Mouse (Mus musculus) CH12.LX (cell line): ENCODE results near the gene Nlgn1. TPM values are rescaled to one million over a fixed set of nuclear protein-coding genes. Genes with fewer than 3 reads are reported as not detected.

Experiments used
- DNase-seq: peaks from one replicate; pipeline ENCODE4 v3.0.0-alpha.2; 2013; ENCODE audit errors: extremely low read depth
- H3K27ac ChIP-seq: 2 replicates; pipeline ENCODE4 v1.5.1; 2012; ENCODE audit warnings: low read depth, mild to moderate bottlenecking, control low read depth, moderate library complexity; ENCODE audit not compliant: insufficient read depth
- H3K27me3 ChIP-seq: replicated peaks from 2 replicates; pipeline ENCODE3; 2012; ENCODE audit warnings: inconsistent platforms
- H3K36me3 ChIP-seq, 2 experiments: replicated peaks in 1 of 2; 2 replicates each; pipeline versions ENCODE3 to v1.6.1; 2012; ENCODE audit warnings: inconsistent platforms in 1 of 2, low read length in 1 of 2, mild to moderate bottlenecking in 1 of 2, mixed read lengths in 1 of 2, moderate library complexity in 1 of 2; ENCODE audit not compliant: control insufficient read depth in 1 of 2, insufficient read depth in 1 of 2
- H3K4me1 ChIP-seq, 2 experiments: 2 replicates each; pipeline ENCODE4 v1.6.1; 2012; ENCODE audit warnings: inconsistent platforms in 1 of 2, moderate library complexity in 1 of 2; ENCODE audit not compliant: insufficient read depth in 2 of 2, control insufficient read depth in 1 of 2
- H3K4me2 ChIP-seq: 2 replicates; pipeline ENCODE4 v1.6.1; 2012; ENCODE audit warnings: low read depth, mild to moderate bottlenecking, control low read depth; ENCODE audit not compliant: poor library complexity, insufficient read depth, severe bottlenecking
- H3K4me3 ChIP-seq, 3 experiments: fragments of 150-350 bp in 1 of 3; sonication (generic) in 1 of 3; replicated peaks in 1 of 3; 2 replicates each; pipeline versions ENCODE3 to v1.5.1; 2011 to 2012; ENCODE audit warnings: low read depth in 2 of 3, low read length in 2 of 3, mild to moderate bottlenecking in 2 of 3, moderate library complexity in 2 of 3, control low read depth in 1 of 3, improper control_type of control experiment in 1 of 3, inconsistent platforms in 1 of 3, mixed read lengths in 1 of 3; ENCODE audit not compliant: poor library complexity in 1 of 3
- H3K79me2 ChIP-seq: replicated peaks from 2 replicates; pipeline ENCODE4 v1.6.1; 2012; ENCODE audit warnings: mild to moderate bottlenecking, moderate library complexity; ENCODE audit not compliant: control insufficient read depth, poor library complexity, insufficient read depth, severe bottlenecking; ENCODE audit errors: extremely low read depth
- H3K9ac ChIP-seq: 2 replicates; pipeline ENCODE4 v1.6.1; 2012; ENCODE audit warnings: low read depth, mild to moderate bottlenecking, control low read depth, moderate library complexity; ENCODE audit not compliant: insufficient read depth
- H3K9me3 ChIP-seq: replicated peaks from 2 replicates; pipeline ENCODE3; 2012; ENCODE audit warnings: low read length, inconsistent platforms, mixed read lengths
- BHLHE40 ChIP-seq: IDR thresholded peaks from 2 replicates; pipeline ENCODE4 v1.6.1; 2011; ENCODE audit warnings: mild to moderate bottlenecking, low read depth, low read length, improper control_type of control experiment
- CHD1 ChIP-seq: IDR thresholded peaks from 2 replicates; pipeline ENCODE4 v1.6.1; 2012; ENCODE audit warnings: low read depth, low read length, improper control_type of control experiment, inconsistent platforms
- CTCF ChIP-seq, 2 experiments: IDR thresholded peaks in 1 of 2; conservative IDR thresholded peaks in 1 of 2; 2 replicates each; pipeline ENCODE4 v1.5.1; 2011 to 2012; ENCODE audit warnings: low read depth in 2 of 2, low read length in 2 of 2, improper control_type of control experiment in 1 of 2, inconsistent platforms in 1 of 2, mild to moderate bottlenecking in 1 of 2, moderate library complexity in 1 of 2
- E2F4 ChIP-seq: IDR thresholded peaks from 2 replicates; pipeline ENCODE4 v1.6.1; 2011; ENCODE audit warnings: low read depth, low read length, improper control_type of control experiment; ENCODE audit not compliant: insufficient replicate concordance
- ETS1 ChIP-seq: conservative IDR thresholded peaks from 2 replicates; pipeline ENCODE4 v1.6.1; 2012; ENCODE audit warnings: low read depth, mild to moderate bottlenecking, inconsistent platforms, low read length, improper control_type of control experiment, moderate library complexity
- HCFC1 ChIP-seq: IDR thresholded peaks from 2 replicates; pipeline ENCODE4 v1.6.1; 2012; ENCODE audit warnings: low read depth, mild to moderate bottlenecking, inconsistent platforms, low read length, improper control_type of control experiment
- IRF4 ChIP-seq: IDR thresholded peaks from 2 replicates; pipeline ENCODE4 v1.6.1; 2014; ENCODE audit warnings: low read depth, mild to moderate bottlenecking, inconsistent platforms, low read length, improper control_type of control experiment
- JUND ChIP-seq: conservative IDR thresholded peaks from 2 replicates; pipeline ENCODE4 v1.6.1; 2011; ENCODE audit warnings: low read depth, low read length, improper control_type of control experiment
- KAT2A ChIP-seq: IDR thresholded peaks from 2 replicates; pipeline ENCODE4 v1.6.1; 2012; ENCODE audit warnings: low read length, improper control_type of control experiment, inconsistent platforms; ENCODE audit not compliant: insufficient replicate concordance
- MAFK ChIP-seq: IDR thresholded peaks from 2 replicates; pipeline ENCODE4 v1.6.1; 2011; ENCODE audit warnings: low read length, improper control_type of control experiment; ENCODE audit not compliant: insufficient replicate concordance
- MAX ChIP-seq: IDR thresholded peaks from 2 replicates; pipeline ENCODE4 v1.6.1; 2011; ENCODE audit warnings: low read length, improper control_type of control experiment
- MEF2A ChIP-seq: IDR thresholded peaks from 2 replicates; pipeline ENCODE4 v1.6.1; 2014; ENCODE audit warnings: low read depth, mild to moderate bottlenecking, inconsistent platforms, low read length, improper control_type of control experiment, borderline replicate concordance
- MXI1 ChIP-seq: IDR thresholded peaks from 2 replicates; pipeline ENCODE4 v1.6.1; 2011; ENCODE audit warnings: mild to moderate bottlenecking, low read depth, low read length, improper control_type of control experiment
- NELFE ChIP-seq: IDR thresholded peaks from 2 replicates; pipeline ENCODE4 v1.6.1; 2011; ENCODE audit warnings: low read depth, low read length, improper control_type of control experiment
- NRF1 ChIP-seq: IDR thresholded peaks from 2 replicates; pipeline ENCODE4 v1.6.1; 2014; ENCODE audit warnings: low read depth, mild to moderate bottlenecking, inconsistent platforms, low read length, improper control_type of control experiment, moderate library complexity
- PAX5 ChIP-seq: IDR thresholded peaks from 2 replicates; pipeline ENCODE4 v1.6.1; 2012; ENCODE audit warnings: low read length, inconsistent platforms, mixed read lengths
- POLR2A ChIP-seq: IDR thresholded peaks from 2 replicates; pipeline ENCODE4 v1.6.1; 2011; ENCODE audit warnings: low read depth, mild to moderate bottlenecking, improper control_type of control experiment, low read length
- SIN3A ChIP-seq: IDR thresholded peaks from 2 replicates; pipeline ENCODE4 v1.6.1; 2012; ENCODE audit warnings: low read length, improper control_type of control experiment, inconsistent platforms
- SMC3 ChIP-seq: IDR thresholded peaks from 2 replicates; pipeline ENCODE4 v1.6.1; 2011; ENCODE audit warnings: low read depth, low read length, improper control_type of control experiment
- TBP ChIP-seq: conservative IDR thresholded peaks from 2 replicates; pipeline ENCODE4 v1.6.1; 2011; ENCODE audit warnings: low read depth, low read length, improper control_type of control experiment
- TCF12 ChIP-seq: IDR thresholded peaks from 2 replicates; pipeline ENCODE4 v1.6.1; 2014; ENCODE audit warnings: low read depth, mild to moderate bottlenecking, inconsistent platforms, low read length, improper control_type of control experiment
- UBTF ChIP-seq: IDR thresholded peaks from 2 replicates; pipeline ENCODE4 v1.6.1; 2012; ENCODE audit warnings: low read depth, mild to moderate bottlenecking, inconsistent platforms, low read length, improper control_type of control experiment, moderate library complexity
- USF2 ChIP-seq: conservative IDR thresholded peaks from 2 replicates; pipeline ENCODE4 v1.6.1; 2011; ENCODE audit warnings: low read depth, low read length, improper control_type of control experiment
- ZC3H11A ChIP-seq: IDR thresholded peaks from 2 replicates; pipeline ENCODE4 v1.6.1; 2012; ENCODE audit warnings: low read depth, mild to moderate bottlenecking, inconsistent platforms, low read length, improper control_type of control experiment
- ZKSCAN1 ChIP-seq: IDR thresholded peaks from 2 replicates; pipeline ENCODE4 v1.6.1; 2012; ENCODE audit warnings: low read depth, inconsistent platforms, low read length, improper control_type of control experiment, borderline replicate concordance
- ZNF384 ChIP-seq: IDR thresholded peaks from 2 replicates; pipeline ENCODE4 v1.6.1; 2012; ENCODE audit warnings: low read depth, low read length, improper control_type of control experiment, inconsistent platforms
- dilution Hi-C: fragments of 300-500 bp; cut with MboI; formaldehyde crosslinking; loops from 2 replicates; pipeline ENCODE4 v1.14.3; 2020; ENCODE audit warnings: low sequenced_read_pairs; ENCODE audit not compliant: extremely low pct_unique_long_range_greater_than_20kb, extremely low pct_ligation_motif_present
- in situ Hi-C: fragments of 300-500 bp; cut with MboI; formaldehyde crosslinking; loops from 3 replicates; pipeline ENCODE4 v1.14.3; 2019; ENCODE audit warnings: low sequenced_read_pairs, low pct_ligation_motif_present, low pct_unique_long_range_greater_than_20kb, mixed read lengths
- polyA plus RNA-seq: library from polyadenylated mRNA; unstranded; fragments of >175 nt; gene quantifications from 2 replicates; pipeline ENCODE4 v1.2.1, GENCODE M21; 2012; ENCODE audit warnings: low read depth; ENCODE audit not compliant: insufficient read length
- total RNA-seq, 2 experiments: library from RNA; depleted of rRNA; stranded (reverse); fragments of 300-350 nt in 1 of 2; fragments of >200 nt in 1 of 2; gene quantifications; 2 replicates each; pipeline ENCODE4 v1.2.3; 2012 to 2014

Nlgn1 gene
- total and polyA plus RNA-seq, 3 experiments: not detected

DNA sequence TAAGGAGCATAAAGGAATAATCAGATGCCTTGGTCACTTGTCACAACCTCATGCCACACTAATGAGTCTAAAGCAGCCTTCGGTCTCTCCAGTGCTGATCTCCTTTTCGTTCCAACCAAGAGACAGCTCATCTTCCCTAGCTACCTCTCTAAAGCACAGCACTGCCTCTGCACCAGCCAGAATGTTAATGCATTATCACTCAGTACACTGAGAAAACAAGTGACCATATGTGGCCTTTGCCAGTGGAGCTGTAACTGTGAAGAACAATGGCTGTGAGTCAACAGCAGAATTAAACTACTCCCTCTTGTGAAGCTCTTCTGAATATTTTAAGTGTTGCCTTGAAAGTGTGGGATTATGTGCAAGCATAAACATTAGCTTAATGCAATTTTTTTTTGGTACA is 14.9 kb downstream of the Nlgn1 start:
- Histone ChIP-seq H3K36me3 (no peaks in the 10 kb centered on the region), H3K27me3 (no peaks in the 10 kb centered on the region), H3K27ac (no peak overlapping the region), H3K4me2 (no peak overlapping the region), H3K4me1 (no peaks in the 10 kb centered on the region), H3K9me3 (peaks cover 44% of the 10 kb centered on the region), H3K9ac (no peak overlapping the region), H3K4me3 (no peak overlapping the region), H3K79me2 (no peaks in the 10 kb centered on the region)
- TF ChIP-seq MAFK (no peak), HCFC1 (no peak), SMC3 (no peak), BHLHE40 (no peak), ZC3H11A (no peak), KAT2A (no peak), MEF2A (no peak), CTCF (conservative IDR thresholded peaks at IDR 0.05 in 1 of 2, IDR thresholded peaks at IDR 0.05 in 1 of 2; ENCODE audit: low read depth in 2 of 2, low read length in 2 of 2) (no peak), MXI1 (no peak), IRF4 (no peak), ZKSCAN1 (no peak), JUND (no peak), E2F4 (no peak), USF2 (no peak), ZNF384 (no peak), TCF12 (no peak), POLR2A (no peak), UBTF (no peak), CHD1 (no peak)
- in situ Hi-C loops (no loop called here), dilution Hi-C loops (no loop called here)
- no peak for DNase-seq

DNA sequence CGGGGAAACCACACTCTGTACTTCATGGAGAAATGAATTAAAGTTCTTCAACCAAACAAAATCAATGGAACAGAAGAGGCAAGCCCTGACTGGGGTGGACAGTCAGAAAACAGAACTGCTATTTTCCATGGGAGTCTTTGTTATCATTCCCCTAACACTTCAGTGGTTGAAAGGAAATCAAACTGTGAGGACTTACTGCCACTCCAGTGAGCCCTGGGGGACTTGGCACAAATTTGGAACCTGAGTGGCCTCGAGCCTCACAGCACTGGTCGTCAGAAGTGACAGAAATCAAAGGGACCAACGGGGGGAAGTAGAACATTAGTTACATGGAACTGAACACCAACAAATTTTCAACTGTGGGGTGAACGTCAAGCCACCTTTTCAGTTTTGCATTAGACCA is 34.4 kb downstream of the Nlgn1 start:
- no peak overlapping the region for H3K9ac ChIP-seq
- peaks cover 12% of the 10 kb centered on the region for H3K9me3 ChIP-seq
- no peak overlapping the region for H3K27ac ChIP-seq
- no peaks in the 10 kb centered on the region for H3K4me1 ChIP-seq
- no peaks in the 10 kb centered on the region for H3K27me3 ChIP-seq
- TF ChIP-seq PAX5 (no peak), POLR2A (no peak), MAX (no peak), CTCF (conservative IDR thresholded peaks at IDR 0.05 in 1 of 2, IDR thresholded peaks at IDR 0.05 in 1 of 2; ENCODE audit: low read depth in 2 of 2, low read length in 2 of 2) (no peak), ZC3H11A (no peak), JUND (no peak), TBP (no peak), NELFE (no peak), NRF1 (no peak), ETS1 (no peak), MEF2A (no peak), CHD1 (no peak), SIN3A (no peak)
- TF ChIP-seq, all 38 proteins: peak for 0
- Histone ChIP-seq H3K79me2 (no peaks in the 10 kb centered on the region), H3K4me3 (no peak overlapping the region), H3K4me2 (no peak overlapping the region), H3K36me3 (no peaks in the 10 kb centered on the region)
- dilution Hi-C loops (no loop called here), in situ Hi-C loops (no loop called here)
- no peak for DNase-seq
